20 mouse cellular contexts compared by ENCODE assay signal in the genomic region with DNA sequence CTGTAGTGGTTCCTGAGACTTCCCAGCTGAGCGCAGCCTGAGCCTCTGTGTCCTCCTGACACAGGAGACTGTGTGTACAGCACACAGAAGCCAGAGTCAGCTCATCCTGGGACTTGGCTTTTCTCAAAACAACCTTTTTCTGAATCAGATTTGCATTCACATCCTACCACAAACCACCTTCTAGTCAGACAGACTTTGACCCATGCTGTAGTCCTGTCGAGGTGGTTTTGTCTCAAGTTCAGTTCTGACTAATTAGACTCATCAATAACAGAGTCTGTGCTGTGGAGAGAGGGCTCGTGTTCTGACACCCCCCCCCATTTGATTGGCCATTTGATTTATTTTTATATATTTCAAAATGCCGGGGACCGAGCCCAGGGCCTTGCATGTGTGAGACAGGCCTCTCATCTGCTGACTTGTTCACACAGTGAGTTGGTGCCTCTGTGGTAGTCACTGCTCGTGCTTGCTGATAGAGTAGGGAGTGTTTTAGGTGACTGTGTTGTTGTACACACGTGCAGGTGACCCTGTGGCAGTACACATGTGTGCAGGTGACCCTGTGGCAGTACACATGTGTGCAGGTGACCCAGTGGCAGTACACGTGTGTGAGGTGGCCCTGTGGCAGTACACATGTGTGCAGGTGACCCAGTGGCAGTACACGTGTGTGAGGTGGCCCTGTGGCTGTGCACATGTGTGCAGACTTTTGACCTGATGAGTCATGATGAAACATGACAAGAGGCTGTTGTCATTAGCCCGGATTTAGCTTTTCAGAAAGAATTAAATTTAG. TPM values are rescaled to one million over a fixed set of nuclear protein-coding genes. Genes with fewer than 3 reads are reported as not detected.
DNase-seq lines count a peak whose midpoint lies in the region; ATAC-seq and TF ChIP-seq lines count a peak whose summit lies in the region.
"Had no signal": no experiment of that assay in that cellular context is flagged by ENCODE, and none has a peak within 500 bp of the region (broad histone marks: within the 10 kb centered on the region; RNA-seq: fewer than 3 reads in every experiment).

No protein-coding gene starts in this region.

- intact Hi-C loops in gastrocnemius, adult 2 months (cut with DNase I): no loop called here

- H3K4me3 ChIP-seq in gastrocnemius, adult 2 months: no peak overlapping the region
- no peak overlapping the region for H3K4me3 ChIP-seq in liver, adult 2 months (ENCODE audit: insufficient read depth, low read depth, low read length)
- no peak overlapping the region for H3K4me3 ChIP-seq in liver, embryonic 12.5 days

- TF ChIP-seq POLR2A in liver, adult 2 months (IDR thresholded peaks at IDR 0.05; ENCODE audit: extremely low read depth, insufficient read depth, low read length): no peak

- H3K4me2 ChIP-seq in liver, embryonic 12.5 days: no peak overlapping the region

- no peak for DNase-seq in gastrocnemius, adult 2 months
- no peak for DNase-seq in gastrocnemius, postnatal 25 days
- peak; percentile 51 for DNase-seq in liver, adult 2 months (ENCODE audit: extremely low read depth, low read depth, low spot score)
- DNase-seq in splenic B cell, adult 2 months (ENCODE audit: low read depth, low spot score): peak; percentile 43
- no peak for DNase-seq in kidney, postnatal 14 days
- DNase-seq in ovary, postnatal 36 days (ENCODE audit: low spot score): no peak
- DNase-seq: adrenal gland, postnatal 25 days; cerebellum, adult 9-11 months; heart, postnatal 36 days; kidney, adult 9 months; kidney, postnatal 4 days; lung, adult 2 months; lung, postnatal 4 days; midbrain, embryonic 14.5 days; retina, postnatal 1 day; right cerebral cortex, postnatal 4 days had no signal

- no peak overlapping the region for H3K9ac ChIP-seq in liver, adult 2 months (ENCODE audit: low read depth, low read length)
- no peak overlapping the region for H3K9ac ChIP-seq in liver, embryonic 12.5 days

- no peak for ATAC-seq in liver, embryonic 12.5 days
- ATAC-seq in activated CD4-positive, CD25-positive, alpha-beta regulatory T cell, adult 4 months: peak; percentile 16
- ATAC-seq: hindbrain, embryonic 16.5 days; Patski had no signal

- no peak for TF ChIP-seq CTCF in gastrocnemius, adult 2 months (IDR thresholded peaks at IDR 0.05)
- no peak for TF ChIP-seq CTCF in liver, adult 2 months (IDR thresholded peaks at IDR 0.05; ENCODE audit: low read depth, low read length)

- WGBS in liver, adult 2 months: 38% methylated on average over 10 of the region's 10 CpGs
- WGBS in liver, embryonic 12.5 days (ENCODE audit: insufficient replicate concordance): 47% methylated on average over 10 of the region's 10 CpGs

- H3K36me3 ChIP-seq in liver, adult 2 months (ENCODE audit: control insufficient read depth, insufficient read depth, low read length): no peaks in the 10 kb centered on the region
- peaks cover 22% of the 10 kb centered on the region for H3K36me3 ChIP-seq in liver, embryonic 12.5 days
- no peaks in the 10 kb centered on the region; the same call in 1 of the 2 replicates for H3K36me3 ChIP-seq in splenic B cell, adult 2 months (ENCODE audit: control insufficient read depth, insufficient read depth, low read length, poor library complexity, severe bottlenecking)

- peaks cover 34% of the 10 kb centered on the region for H3K4me1 ChIP-seq in liver, adult 2 months (ENCODE audit: control insufficient read depth, insufficient read depth, low read length)
- H3K4me1 ChIP-seq in liver, embryonic 12.5 days: peaks cover 59% of the 10 kb centered on the region

- no peaks in the 10 kb centered on the region for H3K9me3 ChIP-seq in liver, embryonic 12.5 days (replicated peaks)

- H3K27ac ChIP-seq in gastrocnemius, adult 2 months: peak overlapping the region; percentile 77
- H3K27ac ChIP-seq in liver, adult 2 months (replicated peaks; ENCODE audit: insufficient read depth, low read depth, low read length): peak overlapping the region; percentile 29
- H3K27ac ChIP-seq in liver, embryonic 12.5 days: no peak overlapping the region

- no peaks in the 10 kb centered on the region for H3K27me3 ChIP-seq in liver, adult 2 months (ENCODE audit: control insufficient read depth, insufficient read depth, low read length)
- no peaks in the 10 kb centered on the region for H3K27me3 ChIP-seq in liver, embryonic 12.5 days (replicated peaks)
- H3K27me3 ChIP-seq in splenic B cell, adult 2 months (ENCODE audit: control insufficient read depth, insufficient read depth, low read length, poor library complexity, severe bottlenecking): no peaks in the 10 kb centered on the region
- H3K27me3 ChIP-seq: Patski had no signal

- no peaks in the 10 kb centered on the region; the same call in 1 of the 2 replicates for H3K79me2 ChIP-seq in liver, adult 2 months (ENCODE audit: control insufficient read depth, insufficient read depth, low read length)

RNA-seq across cellular contexts. Expression of a gene that starts 16.3 kb away (rescaled TPM):
- total RNA-seq in gastrocnemius, adult 2 months (2021): 10 to 100 TPM; 26.9 to 30.8 TPM
- total RNA-seq in gastrocnemius, postnatal 25 days (2021): 10 to 100 TPM; 23.0 to 34.4 TPM
- total RNA-seq in liver, adult 2 months (2014; rRNA removed): 4.5 and 5.0 TPM in 2 replicates
- 9.4 and 9.6 TPM in 2 replicates for polyA plus RNA-seq in liver, adult 2 months (2012; rRNA removed)
- 1.9 and 2.2 TPM in 2 replicates for polyA plus RNA-seq in liver, embryonic 12.5 days (2016; fragmentation: Nextera tagmentation; extraction: Ambion mirVana)
- 1 to 10 TPM; 3.5 to 3.6 TPM for polyA plus RNA-seq in activated CD4-positive, CD25-positive, alpha-beta regulatory T cell, adult 4 months (2017; shearing (Covaris generic))

RNA-seq across cellular contexts. Expression of a gene that starts 33.8 kb away (rescaled TPM):
- total RNA-seq in gastrocnemius, adult 2 months (2021): 1 to 10 TPM; 5.8 to 5.9 TPM
- total RNA-seq in gastrocnemius, postnatal 25 days (2021): 1 to 10 TPM; 4.3 to 5.7 TPM
- 0.92 and 1.5 TPM in 2 replicates for total RNA-seq in liver, adult 2 months (2014; rRNA removed)
- polyA plus RNA-seq in liver, adult 2 months (2012; rRNA removed): 1.2 and 1.5 TPM in 2 replicates
- polyA plus RNA-seq in liver, embryonic 12.5 days (2016; fragmentation: Nextera tagmentation; extraction: Ambion mirVana): 0.81 and 1.3 TPM in 2 replicates
- not detected for polyA plus RNA-seq in activated CD4-positive, CD25-positive, alpha-beta regulatory T cell, adult 4 months (2017; shearing (Covaris generic))

Comparison
In these comparisons a context has a peak if more than half of its experiments do, and no peak if none do; other contexts are left out.
1. DNase-seq: peak in liver, adult 2 months (single experiment) and splenic B cell, adult 2 months (single experiment); none in gastrocnemius, adult 2 months (single experiment), gastrocnemius, postnatal 25 days (single experiment), kidney, postnatal 14 days (single experiment) and ovary, postnatal 36 days (single experiment).